Mouse (Mus musculus) CD4-positive naive resting alpha-beta T cell, adult 76 days (primary cell): Measurements from ENCODE around the gene Plscr2. TPM values are rescaled to one million over a fixed set of nuclear protein-coding genes. Genes with fewer than 3 reads are reported as not detected.

Source experiments
- total RNA-seq: library from RNA; stranded (reverse); gene quantifications from one replicate; pipeline ENCODE4 v1.2.4, GENCODE M21; 2023

Gene Plscr2
- not detected for total RNA-seq

GRCm38 (mm10) chr9:92275486-92276207 is at the start of gene Plscr2:
TSS of gene Plscr2 (plus strand) at chr9:92275602.

GRCm38 (mm10) chr9:92249447-92249852 is 26.0 kb upstream of the Plscr2 start, which contains the start of gene Plscr1:
TSS of gene Plscr1 (plus strand) at chr9:92249750.

GRCm38 (mm10) chr9:92309077-92309476 is 33.7 kb downstream of the Plscr2 start, which contains the start of gene 1700057G04Rik:
TSS of gene 1700057G04Rik (plus strand) at chr9:92309377.

Other genes with a start within 250 kb of the Plscr2 start
- not detected for gene Plscr5, start 82.7 kb upstream of the Plscr2 start, total RNA-seq
- gene Plscr1, start 25.9 kb upstream of the Plscr2 start, total RNA-seq = 1.6 TPM
- not detected for gene 1700057G04Rik, start 33.8 kb downstream of the Plscr2 start, total RNA-seq
- gene Plscr4, start 181.8 kb downstream of the Plscr2 start, total RNA-seq = not detected